Comparison of ENCODE assay signal across 16 mouse cellular contexts in the genomic region with DNA sequence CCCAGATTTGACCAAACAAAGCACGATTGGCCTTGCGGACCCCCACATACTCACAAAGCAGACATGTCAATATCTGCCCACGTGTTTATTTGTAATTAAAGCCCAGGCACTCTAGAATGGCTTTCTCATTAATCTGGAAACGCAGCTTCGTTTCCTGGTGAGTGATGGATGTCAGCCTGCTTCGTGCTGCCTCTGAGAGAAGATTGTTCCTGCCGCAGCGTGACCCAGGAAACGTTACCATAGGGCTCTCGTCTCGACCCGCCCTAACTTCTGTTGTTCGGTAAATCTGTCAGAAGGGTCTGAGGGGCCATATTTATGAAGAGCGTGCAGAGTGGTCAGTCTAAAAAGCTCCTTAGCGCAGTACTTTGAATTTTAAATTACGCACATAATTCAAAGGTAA.
DNase-seq lines count a peak whose midpoint lies in the region; ATAC-seq lines count a peak whose summit lies in the region.
"Had no signal": no experiment of that assay in that cellular context is flagged by ENCODE, and none has a peak within 500 bp of the region (broad histone marks: within the 10 kb centered on the region; RNA-seq: fewer than 3 reads in every experiment).

No protein-coding gene starts in this region.

- no peak overlapping the region for H3K9ac ChIP-seq in heart, embryonic 12.5 days
- no peak overlapping the region for H3K9ac ChIP-seq in hindbrain, embryonic 16.5 days (ENCODE audit: low read depth, low read length)
- H3K9ac ChIP-seq in midbrain, embryonic 16.5 days (ENCODE audit: low read depth, low read length), result no peak overlapping the region
- H3K9ac ChIP-seq: liver, embryonic 15.5 days had no signal

- no peak for ATAC-seq in heart, embryonic 12.5 days (ENCODE audit: insufficient number of reproducible peaks, low FRiP score)
- no peak for ATAC-seq in hindbrain, embryonic 16.5 days
- ATAC-seq in midbrain, embryonic 16.5 days, result no peak
- no peak for ATAC-seq in inflammation-experienced regulatory T-cells, adult 6 months
- ATAC-seq: CD4-positive, CD25-positive, alpha-beta regulatory T cell, adult 4 months; Patski had no signal

- H3K4me1 ChIP-seq in heart, embryonic 12.5 days (replicated peaks), result peaks cover 20% of the 10 kb centered on the region
- H3K4me1 ChIP-seq in hindbrain, embryonic 16.5 days (ENCODE audit: control insufficient read depth, insufficient read depth, low read depth, low read length), result peaks cover 6% of the 10 kb centered on the region
- H3K4me1 ChIP-seq in midbrain, embryonic 16.5 days (ENCODE audit: control insufficient read depth, insufficient read depth, low read length), result peaks cover 11% of the 10 kb centered on the region
- H3K4me1 ChIP-seq: megakaryocyte, embryonic 14.5 days had no signal

- no peaks in the 10 kb centered on the region for H3K36me3 ChIP-seq in heart, embryonic 12.5 days
- no peaks in the 10 kb centered on the region for H3K36me3 ChIP-seq in hindbrain, embryonic 16.5 days (ENCODE audit: control insufficient read depth, insufficient read depth, low read length)
- H3K36me3 ChIP-seq in midbrain, embryonic 16.5 days (ENCODE audit: control insufficient read depth, insufficient read depth, low read length), result no peaks in the 10 kb centered on the region
- H3K36me3 ChIP-seq: liver, embryonic 15.5 days had no signal

- H3K4me2 ChIP-seq in heart, embryonic 12.5 days, result peak overlapping the region; percentile 16
- H3K4me2 ChIP-seq in hindbrain, embryonic 16.5 days (ENCODE audit: low read length), result peak overlapping the region; percentile 30; the same call in 1 of the 2 replicates
- peak overlapping the region; percentile 34 for H3K4me2 ChIP-seq in midbrain, embryonic 16.5 days (ENCODE audit: low read length)
- H3K4me2 ChIP-seq: liver, embryonic 15.5 days had no signal

- DNase-seq in heart, postnatal 4 days, result no peak
- peak; percentile 55 for DNase-seq in embryo, embryonic 11 days
- no peak for DNase-seq in ovary, postnatal 14 days (ENCODE audit: low spot score)
- no peak for DNase-seq in Muller cell, postnatal 12 days (ENCODE audit: inconsistent ontology term)
- DNase-seq: gastrocnemius, postnatal 10 days; heart, postnatal 36 days; kidney, postnatal 10 days had no signal

- H3K27ac ChIP-seq in heart, embryonic 12.5 days (ENCODE audit: poor library complexity, severe bottlenecking), result no peak overlapping the region
- H3K27ac ChIP-seq in hindbrain, embryonic 16.5 days (ENCODE audit: low read depth, low read length), result no peak overlapping the region
- H3K27ac ChIP-seq in midbrain, embryonic 16.5 days (ENCODE audit: low read length), result no peak overlapping the region
- H3K27ac ChIP-seq: left cerebral cortex, adult 2 months; liver, embryonic 15.5 days had no signal

- H3K27me3 ChIP-seq in heart, embryonic 12.5 days (replicated peaks), result no peaks in the 10 kb centered on the region
- peaks cover 3% of the 10 kb centered on the region; the same call in 1 of the 2 replicates for H3K27me3 ChIP-seq in hindbrain, embryonic 16.5 days (replicated peaks; ENCODE audit: control insufficient read depth, insufficient read depth, low read length)
- H3K27me3 ChIP-seq in midbrain, embryonic 16.5 days (ENCODE audit: control insufficient read depth, insufficient read depth, low read depth, low read length), result peaks cover 2% of the 10 kb centered on the region
- H3K27me3 ChIP-seq: liver, embryonic 15.5 days; megakaryocyte, embryonic 14.5 days; Patski had no signal

- WGBS in heart, embryonic 12.5 days, result 55% methylated on average over 16 of the region's 16 CpGs
- 17% methylated on average over 16 of the region's 16 CpGs for WGBS in hindbrain, embryonic 16.5 days
- WGBS in midbrain, embryonic 16.5 days, result 21% methylated on average over 16 of the region's 16 CpGs

- H3K9me3 ChIP-seq in heart, embryonic 12.5 days (replicated peaks), result no peaks in the 10 kb centered on the region
- H3K9me3 ChIP-seq in hindbrain, embryonic 16.5 days (ENCODE audit: control insufficient read depth, low read length), result no peaks in the 10 kb centered on the region
- no peaks in the 10 kb centered on the region for H3K9me3 ChIP-seq in midbrain, embryonic 16.5 days (replicated peaks; ENCODE audit: control insufficient read depth, low read length, poor library complexity, severe bottlenecking)
- H3K9me3 ChIP-seq: liver, embryonic 15.5 days had no signal

- H3K4me3 ChIP-seq in heart, embryonic 12.5 days, result no peak overlapping the region
- H3K4me3 ChIP-seq in hindbrain, embryonic 16.5 days (ENCODE audit: low read length), result no peak overlapping the region; the same call in 1 of the 2 replicates
- no peak overlapping the region for H3K4me3 ChIP-seq in midbrain, embryonic 16.5 days (ENCODE audit: low read depth, low read length)
- H3K4me3 ChIP-seq: left cerebral cortex, adult 2 months; liver, embryonic 15.5 days; megakaryocyte, embryonic 14.5 days had no signal
